Mouse (Mus musculus) lung, postnatal 0 days (tissue): ENCODE results near the gene Cnksr1.
A peak's percentile ranks its signal among the peaks of the same experiment; 100 is the strongest.
"Not testable (repeated sequence)": the region's sequence is repeated elsewhere in the genome, so short reads cannot be mapped to it uniquely, and the experiment has no call there.

Experiments used
- CTCF ChIP-seq: IDR thresholded peaks from 2 replicates; pipeline ENCODE4 v1.5.1; 2016; ENCODE audit warnings: antibody characterized with exemption, mild to moderate bottlenecking
- EP300 ChIP-seq: IDR thresholded peaks from 2 replicates; pipeline ENCODE4 v1.6.1; 2016; ENCODE audit warnings: antibody characterized with exemption, mild to moderate bottlenecking, control low read depth

DNA sequence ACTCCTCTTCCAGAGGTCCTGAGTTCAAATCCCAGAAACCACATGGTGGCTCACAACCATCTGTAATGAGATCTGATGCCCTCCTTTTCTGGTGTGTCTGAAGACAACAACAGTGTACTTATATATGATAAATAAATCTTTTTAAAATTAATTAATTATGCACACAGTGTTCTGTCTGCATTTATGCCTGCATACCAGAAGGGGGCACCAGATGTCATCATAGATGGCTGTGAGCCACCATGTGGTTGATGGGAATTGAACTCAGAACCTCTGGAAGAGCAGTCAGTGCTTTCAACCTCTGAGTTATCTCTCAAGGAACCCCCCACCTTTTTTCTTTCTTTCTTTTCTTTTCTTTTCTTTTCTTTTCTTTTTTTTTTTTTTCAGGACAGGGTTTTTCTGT, 31.4 kb upstream of the Cnksr1 start:
- peak; percentile 62 for TF ChIP-seq CTCF
- not testable (repeated sequence) for TF ChIP-seq EP300
